Mouse (Mus musculus) cerebellum, adult 2 months (tissue): ENCODE results near the gene Clhc1.
"Not testable (repeated sequence)": the region's sequence is repeated elsewhere in the genome, so short reads cannot be mapped to it uniquely, and the experiment has no call there.

ENCODE experiments used
- CTCF ChIP-seq: fragments of 200-500 bp; IDR thresholded peaks from 2 replicates; pipeline ENCODE4 v1.5.1; 2011; ENCODE audit warnings: low read depth, mild to moderate bottlenecking, control low read depth, low read length, moderate library complexity, borderline replicate concordance; ENCODE audit not compliant: insufficient read depth
- POLR2A ChIP-seq: fragments of 200-500 bp; IDR thresholded peaks from 2 replicates; pipeline ENCODE4 v1.6.1; 2011; ENCODE audit warnings: low read length, control low read depth, borderline replicate concordance; ENCODE audit not compliant: insufficient read depth

- not testable (repeated sequence) for TF ChIP-seq POLR2A, CTCF
These were observed 2.5 kb upstream of the Clhc1 start for GRCm38 (mm10) chr11:29545150-29545752.
